Mouse (Mus musculus) CD8-positive naive resting alpha-beta T cell, adult 2 months (primary cell): Measurements from ENCODE around the gene Pkm.

ENCODE experiments used
- DNase-seq, 2 experiments: peaks; one replicate each; pipeline ENCODE4 v3.0.0; 2022; ENCODE audit warnings: low read depth in 2 of 2, low spot score in 2 of 2

Pkm gene

GRCm38 (mm10) chr9:59655958-59656634 lies at the start of gene Pkm:
Pkm (plus strand) TSS chr9:59656368.
- peak; percentile 92 to 94 for DNase-seq

- no peak for DNase-seq
These were observed 45.2 kb upstream of the Pkm start for GRCm38 (mm10) chr9:59610950-59611349.

GRCm38 (mm10) chr9:59615797-59616196 lies 40.4 kb upstream of the Pkm start:
- DNase-seq = no peak

- DNase-seq = peak; percentile 99 to 100
These were observed 39.4 kb upstream of the Pkm start, which contains the start of gene Parp6 for GRCm38 (mm10) chr9:59616622-59617306. Parp6 (plus strand) TSS chr9:59617284.

GRCm38 (mm10) chr9:59617307-59617973 lies 38.7 kb upstream of the Pkm start:
- no peak for DNase-seq

GRCm38 (mm10) chr9:59638372-59638771 lies 17.8 kb upstream of the Pkm start:
- no peak for DNase-seq

GRCm38 (mm10) chr9:59639936-59640335 lies 16.2 kb upstream of the Pkm start:
- DNase-seq = no peak

GRCm38 (mm10) chr9:59641320-59641719 lies 14.8 kb upstream of the Pkm start:
- DNase-seq = no peak

- no peak for DNase-seq
These were observed 6.3 kb upstream of the Pkm start for GRCm38 (mm10) chr9:59649911-59650310.

GRCm38 (mm10) chr9:59653371-59653770 lies 2.8 kb upstream of the Pkm start:
- DNase-seq = no peak

- DNase-seq = no peak
These were observed 1.7 kb upstream of the Pkm start for GRCm38 (mm10) chr9:59654450-59654983.

- DNase-seq = peak; percentile 42 to 48
These were observed 758 bp downstream of the Pkm start for GRCm38 (mm10) chr9:59656635-59657617.

GRCm38 (mm10) chr9:59658146-59658545 lies 2.0 kb downstream of the Pkm start:
- no peak for DNase-seq

GRCm38 (mm10) chr9:59659036-59660026 lies 3.2 kb downstream of the Pkm start:
- peak; percentile 74 to 83 for DNase-seq

GRCm38 (mm10) chr9:59660421-59660820 lies 4.3 kb downstream of the Pkm start:
- no peak for DNase-seq

- no peak for DNase-seq
These were observed 5.3 kb downstream of the Pkm start for GRCm38 (mm10) chr9:59661298-59661975.

GRCm38 (mm10) chr9:59663226-59663625 lies 7.1 kb downstream of the Pkm start:
- DNase-seq = no peak

GRCm38 (mm10) chr9:59663957-59664356 lies 7.8 kb downstream of the Pkm start:
- no peak for DNase-seq
